Mouse (Mus musculus) intestine, embryonic 16.5 days (tissue): Measurements from ENCODE around the gene Iqsec1. TPM values are rescaled to one million over a fixed set of nuclear protein-coding genes. Genes with fewer than 3 reads are reported as not detected.
A peak's percentile ranks its signal among the peaks of the same experiment; 100 is the strongest.

ENCODE experiments used
- ATAC-seq: fragments of 200-750 bp; cut with Nextera tagmentation; 2 replicates; pipeline ENCODE4 v1.8.0; 2017; ENCODE audit warnings: moderate TSS enrichment, moderate library complexity
- H3K27ac ChIP-seq: fragments of 300-500 bp; sonication (generic); 2 replicates; pipeline ENCODE4 v1.5.1; 2014; ENCODE audit warnings: mild to moderate bottlenecking, low read length
- H3K27me3 ChIP-seq: fragments of 300-500 bp; sonication (generic); replicated peaks from 2 replicates; pipeline ENCODE4 v1.6.1; 2014; ENCODE audit warnings: low read length, control low read depth, mixed read lengths; ENCODE audit not compliant: control insufficient read depth, insufficient read depth
- H3K36me3 ChIP-seq: fragments of 300-500 bp; sonication (generic); 2 replicates; pipeline ENCODE4 v1.6.1; 2014; ENCODE audit warnings: low read length, control low read depth; ENCODE audit not compliant: control insufficient read depth, insufficient read depth
- H3K4me1 ChIP-seq: fragments of 300-500 bp; sonication (generic); 2 replicates; pipeline ENCODE4 v1.6.1; 2014; ENCODE audit warnings: low read length, control low read depth, mixed read lengths; ENCODE audit not compliant: control insufficient read depth, insufficient read depth
- H3K4me2 ChIP-seq: fragments of 300-500 bp; sonication (generic); 2 replicates; pipeline ENCODE4 v1.6.1; 2014; ENCODE audit warnings: low read depth, low read length, control low read depth
- H3K4me3 ChIP-seq: fragments of 300-500 bp; sonication (generic); 2 replicates; pipeline ENCODE4 v1.5.1; 2014; ENCODE audit warnings: mild to moderate bottlenecking, low read length
- H3K9ac ChIP-seq: fragments of 300-500 bp; sonication (generic); 2 replicates; pipeline ENCODE4 v1.6.1; 2014; ENCODE audit warnings: low read depth, low read length
- H3K9me3 ChIP-seq: fragments of 300-500 bp; sonication (generic); 2 replicates; pipeline ENCODE4 v1.6.1; 2016; ENCODE audit warnings: low read length, control low read depth; ENCODE audit not compliant: control insufficient read depth
- WGBS: fragments of 180-500 bp; shearing (Covaris S2); extraction: QIAGEN DNeasy Blood & Tissue Kit; methylation state at CpG from one replicate; pipeline ENCODE4 v1.1.7; 2014; 5-methylcytosine and 5-hydroxymethylcytosine counted together
- polyA plus RNA-seq: library from polyadenylated mRNA; unstranded; fragments of >200 nt; fragmentation: Nextera tagmentation; extraction: Ambion mirVana; gene quantifications from 2 replicates; pipeline ENCODE4 v1.2.1, GENCODE M21; 2015

The Iqsec1 gene
- polyA plus RNA-seq, result 6.4 and 7.3 TPM in 2 replicates

- 0 out of 2 replicates have a peak, but pooled peaks cover 10% of the 10 kb centered on the region for H3K4me1 ChIP-seq
- H3K9ac ChIP-seq, result peak within 1 kb of the TSS; percentile 75
- ATAC-seq, result peak; percentile 94
- H3K9me3 ChIP-seq, result no peaks in the 10 kb centered on the region; the same call in 1 of the 2 replicates
- peak within 1 kb of the TSS; percentile 53; the same call in 1 of the 2 replicates for H3K27ac ChIP-seq
- WGBS, result 1% methylated on average over 39 of the region's 39 CpGs
- H3K36me3 ChIP-seq, result no peaks in the 10 kb centered on the region
- peak within 1 kb of the TSS; percentile 72 for H3K4me3 ChIP-seq
- H3K27me3 ChIP-seq, result no peaks in the 10 kb centered on the region; the same call in 1 of the 2 replicates
- peak within 1 kb of the TSS; percentile 98 for H3K4me2 ChIP-seq
Measured at GRCm38 (mm10) chr6:90988648-90989317, at the start of gene Iqsec1. Gene Iqsec1, minus strand, starts transcription at chr6:90988685.

GRCm38 (mm10) chr6:91028256-91028655 is 39.8 kb upstream of the Iqsec1 start:
- Histone ChIP-seq H3K4me2 (no peak overlapping the region), H3K27me3 (no peaks in the 10 kb centered on the region), H3K4me1 (no peaks in the 10 kb centered on the region), H3K4me3 (no peak overlapping the region), H3K27ac (no peak overlapping the region), H3K9me3 (no peaks in the 10 kb centered on the region), H3K9ac (no peak overlapping the region), H3K36me3 (no peaks in the 10 kb centered on the region)
- no peak for ATAC-seq
- 88% methylated on average over 5 of the region's 5 CpGs for WGBS

GRCm38 (mm10) chr6:91020810-91021209 is 32.3 kb upstream of the Iqsec1 start:
- Histone ChIP-seq H3K9ac (no peak overlapping the region), H3K36me3 (no peaks in the 10 kb centered on the region; the same call in 1 of the 2 replicates), H3K4me1 (no peaks in the 10 kb centered on the region), H3K27me3 (no peaks in the 10 kb centered on the region), H3K9me3 (no peaks in the 10 kb centered on the region), H3K4me3 (no peak overlapping the region), H3K4me2 (no peak overlapping the region), H3K27ac (no peak overlapping the region)
- no peak for ATAC-seq
- 82% methylated on average over 7 of the region's 7 CpGs for WGBS

GRCm38 (mm10) chr6:91016600-91017230 is 28.2 kb upstream of the Iqsec1 start:
- no peak for ATAC-seq
- 80% methylated on average over 7 of the region's 7 CpGs for WGBS

GRCm38 (mm10) chr6:91014198-91014958 is 25.9 kb upstream of the Iqsec1 start:
- Histone ChIP-seq H3K27me3 (no peaks in the 10 kb centered on the region), H3K9me3 (no peaks in the 10 kb centered on the region), H3K4me1 (no peaks in the 10 kb centered on the region), H3K27ac (no peak overlapping the region), H3K4me3 (no peak overlapping the region), H3K36me3 (no peaks in the 10 kb centered on the region; the same call in 1 of the 2 replicates), H3K9ac (no peak overlapping the region), H3K4me2 (no peak overlapping the region)
- 53% methylated on average over 9 of the region's 9 CpGs for WGBS
- ATAC-seq, result 0 out of 2 replicates have a peak, but pooled peaks have one; percentile 14

More at GRCm38 (mm10) chr6:91016600-91017230, 28.2 kb upstream of the Iqsec1 start:
- Histone ChIP-seq H3K36me3 (no peaks in the 10 kb centered on the region; the same call in 1 of the 2 replicates), H3K4me1 (no peaks in the 10 kb centered on the region), H3K27ac (no peak overlapping the region), H3K27me3 (no peaks in the 10 kb centered on the region), H3K9me3 (no peaks in the 10 kb centered on the region), H3K4me3 (no peak overlapping the region), H3K9ac (no peak overlapping the region), H3K4me2 (no peak overlapping the region)

- H3K9me3 ChIP-seq, result no peaks in the 10 kb centered on the region
- no peaks in the 10 kb centered on the region; the same call in 1 of the 2 replicates for H3K36me3 ChIP-seq
- 71% methylated on average over 3 of the region's 3 CpGs for WGBS
- no peak overlapping the region for H3K27ac ChIP-seq
- H3K4me1 ChIP-seq, result no peaks in the 10 kb centered on the region
- H3K27me3 ChIP-seq, result no peaks in the 10 kb centered on the region
- no peak overlapping the region for H3K4me2 ChIP-seq
- no peak overlapping the region for H3K4me3 ChIP-seq
- peak; percentile 41; the same call in 1 of the 2 replicates for ATAC-seq
- no peak overlapping the region for H3K9ac ChIP-seq
Measured at GRCm38 (mm10) chr6:91012458-91012857, 24.0 kb upstream of the Iqsec1 start.

- H3K4me1 ChIP-seq, result no peaks in the 10 kb centered on the region
- H3K9ac ChIP-seq, result no peak overlapping the region
- H3K27me3 ChIP-seq, result no peaks in the 10 kb centered on the region
- ATAC-seq, result no peak
- H3K9me3 ChIP-seq, result no peaks in the 10 kb centered on the region
- WGBS, result 59% methylated on average over 4 of the region's 4 CpGs
- H3K4me3 ChIP-seq, result no peak overlapping the region
- H3K36me3 ChIP-seq, result no peaks in the 10 kb centered on the region
- H3K4me2 ChIP-seq, result no peak overlapping the region
- H3K27ac ChIP-seq, result no peak overlapping the region
Measured at GRCm38 (mm10) chr6:91011568-91011967, 23.1 kb upstream of the Iqsec1 start.

- H3K9me3 ChIP-seq, result no peaks in the 10 kb centered on the region
- no peak overlapping the region for H3K9ac ChIP-seq
- no peaks in the 10 kb centered on the region for H3K27me3 ChIP-seq
- no peak for ATAC-seq
- 88% methylated on average over 3 of the region's 3 CpGs for WGBS
- H3K4me1 ChIP-seq, result no peaks in the 10 kb centered on the region
- no peaks in the 10 kb centered on the region for H3K36me3 ChIP-seq
- no peak overlapping the region for H3K4me2 ChIP-seq
- H3K27ac ChIP-seq, result no peak overlapping the region
- H3K4me3 ChIP-seq, result no peak overlapping the region
Measured at GRCm38 (mm10) chr6:91008284-91008830, 19.9 kb upstream of the Iqsec1 start.

- Histone ChIP-seq H3K27ac (no peak overlapping the region), H3K9me3 (no peaks in the 10 kb centered on the region), H3K9ac (no peak overlapping the region), H3K36me3 (no peaks in the 10 kb centered on the region), H3K4me3 (no peak overlapping the region), H3K4me1 (no peaks in the 10 kb centered on the region), H3K4me2 (no peak overlapping the region), H3K27me3 (no peaks in the 10 kb centered on the region)
- WGBS, result 61% methylated on average over 2 of the region's 2 CpGs
- ATAC-seq, result no peak
Measured at GRCm38 (mm10) chr6:91007207-91007606, 18.7 kb upstream of the Iqsec1 start.
